Mouse (Mus musculus): Measurements from ENCODE around the gene Dcpp2.
"Not testable (repeated sequence)": the region's sequence is repeated elsewhere in the genome, so short reads cannot be mapped to it uniquely, and the experiment has no call there.

The Dcpp2 gene

GRCm38 (mm10) chr17:23931157-23931556, 50.5 kb downstream of the Dcpp2 start:
- no peak for DNase-seq

GRCm38 (mm10) chr17:23941372-23941771, 60.7 kb downstream of the Dcpp2 start, which contains the start of gene Sbp:
Gene Sbp, plus strand, starts transcription at chr17:23941672.
- DNase-seq: no peak

DNA sequence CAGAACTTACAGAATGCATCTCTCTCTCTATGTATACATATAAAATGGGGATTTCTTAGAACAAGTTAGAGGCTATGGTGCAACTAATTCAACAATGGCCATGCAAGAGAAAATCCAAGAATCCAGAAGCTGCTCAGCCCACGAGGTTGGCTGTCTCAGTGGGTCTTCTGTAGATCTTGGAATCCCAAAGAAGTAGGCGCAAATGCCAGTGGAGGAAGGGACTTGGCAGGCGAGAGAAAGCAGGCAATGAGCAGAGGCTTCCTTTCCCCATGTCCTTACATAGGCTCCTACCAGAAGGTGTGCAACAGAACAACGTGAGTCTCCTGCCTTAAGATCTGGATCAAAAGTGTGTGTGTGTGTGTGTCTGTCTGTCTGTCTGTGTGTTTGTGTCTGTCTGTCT, 66.8 kb downstream of the Dcpp2 start:
- DNase-seq: not testable (repeated sequence)

GRCm38 (mm10) chr17:23949068-23949467, 68.4 kb downstream of the Dcpp2 start:
- no peak for DNase-seq

All from cerebellum, adult 9-10 months (tissue).